Mouse (Mus musculus) G1E (cell line): ENCODE data around the gene Mrvi1. TPM values are rescaled to one million over a fixed set of nuclear protein-coding genes. Genes with fewer than 3 reads are reported as not detected.

Source experiments
- ATAC-seq: 2 replicates; pipeline ENCODE4 v1.8.0; 2016; ENCODE audit warnings: mild to moderate bottlenecking; ENCODE audit not compliant: insufficient number of reproducible peaks, poor library complexity, low FRiP score, severe bottlenecking; ENCODE audit errors: extremely low read depth
- DNase-seq: peaks from one replicate; pipeline ENCODE4 v3.0.0; 2012; ENCODE audit warnings: low spot score
- H3K27me3 ChIP-seq: 2 replicates; pipeline ENCODE4 v1.6.1; 2012; ENCODE audit warnings: mild to moderate bottlenecking, low read length, inconsistent platforms; ENCODE audit not compliant: insufficient read depth
- H3K36me3 ChIP-seq: replicated peaks from 2 replicates; pipeline ENCODE3; 2012; ENCODE audit warnings: mild to moderate bottlenecking, inconsistent platforms
- H3K4me1 ChIP-seq: 2 replicates; pipeline ENCODE4 v1.6.1; 2012; ENCODE audit warnings: low read depth, low read length, inconsistent platforms, mixed read lengths; ENCODE audit not compliant: insufficient read depth
- H3K4me3 ChIP-seq: 2 replicates; pipeline ENCODE4 v1.5.1; 2012; ENCODE audit warnings: low read depth, mild to moderate bottlenecking, inconsistent platforms, low read length, moderate library complexity, mixed read lengths
- H3K9me3 ChIP-seq: replicated peaks from 2 replicates; pipeline ENCODE4 v1.6.1; 2012; ENCODE audit warnings: inconsistent platforms
- CTCF ChIP-seq: IDR thresholded peaks from 2 replicates; pipeline ENCODE4 v1.5.1; 2012; ENCODE audit warnings: low read depth, low read length, inconsistent platforms, mixed read lengths
- GATA1 ChIP-seq: IDR thresholded peaks from 2 replicates; pipeline ENCODE4 v1.6.1; 2012; ENCODE audit warnings: borderline replicate concordance, low read length, inconsistent platforms, mixed read lengths
- GATA2 ChIP-seq: IDR thresholded peaks from 2 replicates; pipeline ENCODE4 v1.6.1; 2012; ENCODE audit warnings: low read depth, low read length, inconsistent platforms, borderline replicate concordance
- POLR2AphosphoS5 ChIP-seq: IDR thresholded peaks from 2 replicates; pipeline ENCODE4 v1.6.1; 2012; ENCODE audit warnings: low read depth, low read length, inconsistent platforms; ENCODE audit not compliant: insufficient replicate concordance
- TAL1 ChIP-seq: conservative IDR thresholded peaks from 2 replicates; pipeline ENCODE4 v1.6.1; 2012; ENCODE audit warnings: low read depth, low read length, inconsistent platforms, mixed read lengths
- polyA plus RNA-seq: library from polyadenylated mRNA; stranded (reverse); fragments of >175 nt; gene quantifications from 2 replicates; pipeline ENCODE4 v1.2.3, GENCODE M21; 2012
- total RNA-seq, 2 experiments: library from RNA; stranded (forward) in 1 of 2; stranded (reverse) in 1 of 2; fragments of 200-1000 nt in 1 of 2; fragments of >200 nt in 1 of 2; fragmentation: Nextera tagmentation in 1 of 2; gene quantifications; 2 replicates each; pipeline ENCODE4 v1.2.3; 2014 to 2017

The Mrvi1 gene
- total and polyA plus RNA-seq, 3 experiments: 0.04 to 0.11 TPM; not detected in 1

- H3K36me3 ChIP-seq: no peaks in the 10 kb centered on the region
- H3K9me3 ChIP-seq: no peaks in the 10 kb centered on the region
- H3K27me3 ChIP-seq: peaks cover 35% of the 10 kb centered on the region
- ATAC-seq (no peak), DNase-seq (no peak)
- H3K4me1 ChIP-seq: no peaks in the 10 kb centered on the region
- TF ChIP-seq GATA1: no peak
- no peak for TF ChIP-seq POLR2AphosphoS5
- no peak for TF ChIP-seq GATA2
- TF ChIP-seq CTCF: no peak
- no peak for TF ChIP-seq TAL1
- H3K4me3 ChIP-seq: no peak overlapping the region
Observed at GRCm38 (mm10) chr7:110855604-110856003, 126.7 kb downstream of the Mrvi1 start.

DNA sequence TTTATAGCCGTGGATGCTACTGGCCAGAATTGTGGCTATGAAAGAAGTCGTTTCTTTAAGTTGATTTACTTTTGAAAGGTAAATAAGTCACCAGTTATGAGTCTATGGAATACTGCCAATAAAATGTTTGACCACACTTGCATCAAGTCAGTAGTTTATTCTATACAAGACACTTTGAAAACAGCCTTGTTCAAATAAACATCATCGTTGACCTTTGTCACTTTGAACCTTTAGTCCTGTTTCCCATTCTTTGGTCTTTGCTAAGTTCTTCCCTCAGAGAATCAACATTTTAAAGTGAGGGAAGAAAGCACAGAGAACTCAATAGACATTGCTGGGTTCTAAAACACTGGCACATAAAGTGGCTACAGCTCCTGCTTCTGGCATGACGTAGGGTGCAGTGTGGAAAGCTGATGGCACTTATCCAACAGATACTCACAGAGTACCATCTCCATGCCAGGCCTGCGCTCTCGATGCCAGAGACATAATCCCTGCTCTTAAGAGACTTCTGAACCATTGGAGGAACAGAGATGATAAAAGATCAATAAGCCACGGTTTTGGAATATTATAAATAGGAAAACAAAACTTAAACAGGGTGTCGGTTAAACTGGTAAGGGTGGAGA lies 127.2 kb downstream of the Mrvi1 start:
- H3K4me3 ChIP-seq: no peak overlapping the region
- DNase-seq (no peak), ATAC-seq (no peak)
- no peaks in the 10 kb centered on the region for H3K36me3 ChIP-seq
- H3K9me3 ChIP-seq: no peaks in the 10 kb centered on the region
- no peak for TF ChIP-seq POLR2AphosphoS5
- no peaks in the 10 kb centered on the region for H3K4me1 ChIP-seq
- H3K27me3 ChIP-seq: peaks cover 37% of the 10 kb centered on the region

- ATAC-seq (no peak), DNase-seq (no peak)
- Histone ChIP-seq H3K4me1 (no peaks in the 10 kb centered on the region), H3K9me3 (no peaks in the 10 kb centered on the region), H3K36me3 (no peaks in the 10 kb centered on the region), H3K4me3 (no peak overlapping the region), H3K27me3 (peaks cover 42% of the 10 kb centered on the region)
- TF ChIP-seq POLR2AphosphoS5 (no peak), CTCF (no peak), GATA1 (no peak), TAL1 (no peak), GATA2 (no peak)
Observed at GRCm38 (mm10) chr7:110854519-110854918, 127.7 kb downstream of the Mrvi1 start.

- TF ChIP-seq POLR2AphosphoS5 (no peak), GATA2 (no peak), CTCF (no peak), GATA1 (no peak), TAL1 (no peak)
- Histone ChIP-seq H3K4me3 (no peak overlapping the region), H3K36me3 (no peaks in the 10 kb centered on the region), H3K27me3 (peaks cover 44% of the 10 kb centered on the region), H3K9me3 (no peaks in the 10 kb centered on the region), H3K4me1 (no peaks in the 10 kb centered on the region)
- ATAC-seq: no peak
- no peak for DNase-seq
Observed at GRCm38 (mm10) chr7:110853611-110854010, 128.7 kb downstream of the Mrvi1 start.

GRCm38 (mm10) chr7:110851541-110852203 lies 130.6 kb downstream of the Mrvi1 start:
- ATAC-seq (no peak), DNase-seq (no peak)
- TF ChIP-seq TAL1: no peak
- Histone ChIP-seq H3K27me3 (peaks cover 42% of the 10 kb centered on the region), H3K4me3 (no peak overlapping the region), H3K9me3 (no peaks in the 10 kb centered on the region), H3K36me3 (no peaks in the 10 kb centered on the region), H3K4me1 (no peaks in the 10 kb centered on the region)

DNA sequence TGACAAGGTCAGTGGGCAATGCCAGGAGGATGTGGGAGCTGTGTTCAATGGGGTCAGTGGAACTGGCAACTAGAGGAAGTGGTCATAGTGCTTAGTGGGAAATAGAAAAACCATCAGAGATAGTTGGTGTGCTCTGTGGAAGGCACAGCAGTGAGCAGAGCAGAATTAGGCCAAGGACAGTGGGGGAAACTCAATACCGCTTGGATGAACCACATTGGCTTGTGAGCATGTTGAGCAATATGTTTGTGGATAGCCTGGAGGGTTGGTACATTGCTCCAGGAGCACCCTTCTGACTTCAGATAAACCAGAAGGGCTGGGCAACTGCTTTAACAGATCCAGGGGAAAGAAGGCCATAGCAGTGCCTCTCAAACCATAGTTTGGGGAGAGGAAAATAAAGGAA lies 133.9 kb downstream of the Mrvi1 start:
- no peak for TF ChIP-seq POLR2AphosphoS5
- TF ChIP-seq CTCF: no peak
- no peak for TF ChIP-seq TAL1
- TF ChIP-seq GATA1: no peak
- TF ChIP-seq GATA2: no peak
- no peak for ATAC-seq

DNA sequence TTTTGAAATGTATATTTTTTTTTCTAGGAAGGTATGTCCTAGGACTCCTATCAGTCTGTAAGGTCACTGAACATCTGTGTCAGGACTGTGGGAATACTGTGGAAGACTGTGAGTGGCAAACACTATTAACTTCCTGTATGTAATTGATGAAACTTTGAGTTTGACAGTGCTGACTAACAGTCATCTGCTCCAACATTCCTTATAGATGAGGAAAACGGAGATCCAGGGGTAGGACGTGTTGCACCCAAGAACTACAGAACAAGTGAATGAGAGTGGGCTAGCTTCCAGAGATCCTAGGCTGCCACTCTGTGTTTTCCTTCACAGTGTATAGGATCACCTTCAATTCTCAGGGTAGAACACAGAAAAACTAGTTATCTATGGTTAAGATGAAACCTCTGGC lies 134.9 kb downstream of the Mrvi1 start:
- Histone ChIP-seq H3K4me1 (peaks cover 18% of the 10 kb centered on the region), H3K4me3 (no peak overlapping the region), H3K36me3 (peaks cover 3% of the 10 kb centered on the region), H3K27me3 (peaks cover 26% of the 10 kb centered on the region), H3K9me3 (no peaks in the 10 kb centered on the region)
- TF ChIP-seq TAL1 (no peak), CTCF (no peak), POLR2AphosphoS5 (no peak), GATA1 (no peak), GATA2 (no peak)
- DNase-seq: no peak
- ATAC-seq: no peak

More for the DNA sequence above, 133.9 kb downstream of the Mrvi1 start:
- no peaks in the 10 kb centered on the region for H3K36me3 ChIP-seq
- H3K9me3 ChIP-seq: no peaks in the 10 kb centered on the region
- no peak for DNase-seq
- no peak overlapping the region for H3K4me3 ChIP-seq
- peaks cover 30% of the 10 kb centered on the region for H3K27me3 ChIP-seq
- peaks cover 13% of the 10 kb centered on the region for H3K4me1 ChIP-seq
